Mouse (Mus musculus): ENCODE measurements around the gene Ncoa4.
"Not testable (repeated sequence)": the region's sequence is repeated elsewhere in the genome, so short reads cannot be mapped to it uniquely, and the experiment has no call there.

Gene Ncoa4

DNA sequence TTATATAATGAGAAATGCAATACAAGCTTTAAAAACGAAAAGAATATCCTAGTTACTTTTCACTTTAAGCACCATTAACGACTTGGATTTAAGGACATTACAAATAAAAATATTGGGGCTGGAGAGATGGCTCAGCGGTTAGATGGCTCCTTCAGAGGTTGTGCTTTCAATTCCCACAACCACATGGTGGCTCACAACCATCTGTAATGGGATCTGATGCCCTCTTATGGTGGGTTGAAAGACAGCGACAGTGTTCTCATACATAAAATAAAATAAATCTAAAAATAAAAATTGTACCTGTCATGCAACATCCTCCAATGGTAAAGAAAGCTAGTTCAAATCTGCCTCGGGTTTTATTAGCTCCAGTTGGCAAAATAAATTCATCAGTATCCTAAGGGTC is 33.9 kb downstream of the Ncoa4 start:
- DNase-seq (ENCODE audit: low read depth, low spot score), result not testable (repeated sequence)

DNA sequence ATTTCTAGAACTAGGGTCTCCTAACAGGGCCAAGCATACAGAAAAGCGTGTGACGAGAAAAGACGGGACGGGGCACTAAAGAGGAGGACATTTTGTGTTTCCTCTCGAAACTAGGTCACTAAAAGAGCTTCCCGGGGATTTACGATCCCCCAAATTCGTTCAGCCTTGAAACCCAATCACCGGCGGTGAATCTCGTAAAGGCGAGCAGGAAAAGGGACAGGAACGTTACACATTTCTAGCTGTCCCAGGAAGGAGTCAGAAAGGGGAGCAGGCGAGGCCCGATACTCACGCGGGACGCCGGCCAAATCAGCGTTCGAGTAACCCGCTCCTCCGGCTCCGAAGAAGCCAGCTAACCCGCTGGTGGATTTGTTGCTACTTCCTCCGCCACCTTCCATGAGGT is 41.7 kb downstream of the Ncoa4 start:
- no peak for DNase-seq (ENCODE audit: low read depth, low spot score)

DNA sequence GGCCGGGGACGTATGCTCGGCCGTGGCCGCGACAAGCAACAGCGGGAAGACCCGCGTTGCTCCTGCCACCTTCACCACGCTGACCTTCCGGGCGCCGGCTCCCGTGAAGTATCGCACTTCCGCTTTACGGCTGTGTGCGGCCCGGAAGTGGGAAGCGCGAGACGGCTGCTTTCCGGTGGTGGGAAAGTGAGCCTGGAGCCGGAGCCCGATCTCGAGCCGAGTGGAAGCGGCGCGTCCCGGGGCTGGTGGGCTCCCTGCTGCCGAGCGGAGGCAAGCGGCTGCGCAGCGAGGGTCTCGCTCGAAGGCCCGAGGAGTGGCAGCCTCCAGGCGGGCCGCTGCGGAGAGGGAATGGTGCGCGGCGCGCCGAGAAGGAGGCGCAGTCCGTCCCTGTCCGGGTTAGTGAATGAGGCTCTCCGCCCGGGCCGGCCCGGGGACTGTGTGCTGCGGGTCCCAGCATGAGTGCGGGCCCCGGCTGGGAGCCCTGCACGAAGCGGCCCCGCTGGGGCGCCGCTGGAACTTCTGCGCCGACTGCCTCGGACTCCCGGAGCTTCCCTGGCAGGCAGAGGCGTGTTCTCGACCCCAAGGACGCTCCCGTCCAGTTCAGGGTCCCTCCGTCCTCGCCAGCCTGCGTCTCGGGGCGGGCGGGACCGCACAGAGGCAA is 42.3 kb downstream of the Ncoa4 start, which contains the start of the genes Timm23 and Parg:
Gene Timm23, minus strand, starts transcription at position 108 of the 661 bp plus-strand sequence.
Gene Parg, plus strand, starts transcription at position 159 of the 661 bp plus-strand sequence.
- DNase-seq (ENCODE audit: low read depth, low spot score), result peak; percentile 78

DNA sequence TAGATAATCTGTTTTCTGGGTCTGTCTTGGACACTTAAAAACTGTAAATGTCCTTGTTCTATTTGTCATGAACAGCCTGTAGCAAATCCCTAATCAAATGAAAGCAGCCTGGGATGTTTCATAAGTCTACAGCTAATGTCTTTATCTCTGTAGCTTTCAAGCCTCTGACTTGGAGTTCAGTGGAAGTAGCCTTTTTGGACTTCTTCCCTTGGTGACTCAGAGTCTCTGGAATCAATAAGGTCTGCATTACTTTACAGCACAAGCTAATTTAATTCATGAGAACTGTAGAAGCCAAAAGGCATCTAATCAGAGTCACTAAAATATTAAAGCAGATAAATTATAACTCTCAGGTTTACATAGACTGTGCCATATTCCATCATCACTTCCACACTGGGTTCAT is 66.9 kb downstream of the Ncoa4 start:
- DNase-seq (ENCODE audit: low read depth, low spot score), result no peak

DNA sequence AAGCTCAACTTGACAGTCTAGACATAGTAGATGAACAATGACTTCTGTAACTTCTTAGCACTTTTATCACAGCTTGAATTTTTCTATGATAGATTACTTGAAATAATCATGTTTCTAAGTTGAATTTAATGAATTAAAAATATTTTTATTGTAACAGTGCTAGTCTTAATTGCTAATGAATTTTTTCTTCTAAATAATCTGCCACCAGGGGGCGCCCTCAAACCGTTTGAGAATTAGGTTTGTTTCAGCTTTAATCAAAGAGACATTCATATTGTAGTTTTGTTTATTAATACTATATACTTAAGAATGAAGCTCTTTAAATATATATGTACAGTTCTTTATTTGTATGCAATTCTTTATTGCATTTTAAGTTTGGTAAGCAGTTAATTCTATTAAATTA is 69.3 kb downstream of the Ncoa4 start:
- DNase-seq (ENCODE audit: low read depth, low spot score), result no peak
